Mouse (Mus musculus): ENCODE data around the gene Slc2a8. TPM values are rescaled to one million over a fixed set of nuclear protein-coding genes. Genes with fewer than 3 reads are reported as not detected.
A peak's percentile ranks its signal among the peaks of the same experiment; 100 is the strongest.

The Slc2a8 gene
- total and polyA plus RNA-seq, 2 experiments from 2014 or later, result 24.6 to 26.9 TPM

DNA sequence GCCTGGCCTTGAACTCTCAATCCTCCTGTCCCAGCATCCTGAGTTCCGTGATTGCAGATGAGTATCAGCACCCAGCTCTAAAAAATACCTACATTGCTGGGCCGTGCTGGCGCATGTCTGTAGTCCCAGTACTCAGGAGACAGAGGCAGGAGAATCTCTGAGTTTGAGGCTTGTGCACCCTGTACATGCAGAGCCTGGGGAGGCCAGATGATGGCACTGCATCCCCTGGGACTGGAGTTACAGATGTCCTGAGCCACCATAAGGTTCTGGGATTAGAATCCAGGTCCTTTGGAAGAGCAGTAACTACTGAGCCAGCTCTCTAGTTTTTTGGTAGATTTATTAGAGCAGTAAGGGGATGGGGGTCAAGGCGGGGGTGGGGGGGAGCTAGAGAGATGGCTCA lies 41.4 kb downstream of the Slc2a8 start:
- peaks cover 72% of the 10 kb centered on the region for H3K36me3 ChIP-seq (ENCODE audit: insufficient read depth)

DNA sequence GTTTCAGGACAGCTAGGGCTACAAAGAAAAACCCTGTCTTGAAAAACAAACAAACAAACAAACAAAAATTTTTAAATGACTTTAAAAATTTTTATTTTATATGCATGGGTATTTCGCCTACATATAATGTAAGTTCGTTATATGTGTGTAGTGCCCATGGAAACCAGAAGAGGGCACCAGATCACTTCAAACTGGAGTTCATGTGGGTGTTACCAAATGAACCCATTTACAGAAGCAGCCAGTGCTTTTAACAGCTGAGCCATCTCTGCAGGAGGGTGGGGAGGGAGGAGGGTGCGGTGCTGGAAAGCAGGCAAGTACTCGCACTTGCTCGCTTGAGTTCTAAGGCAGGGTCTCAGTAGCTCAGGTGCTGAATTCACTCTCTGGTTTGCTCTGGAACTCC lies 42.5 kb downstream of the Slc2a8 start:
- Histone ChIP-seq H3K9ac (no peak overlapping the region), H3K27ac (ENCODE audit: low read depth, low read length) (no peak overlapping the region), H3K9me3 (ENCODE audit: low read length) (no peaks in the 10 kb centered on the region), H3K4me1 (ENCODE audit: insufficient read depth) (no peaks in the 10 kb centered on the region), H3K27me3 (ENCODE audit: insufficient read depth, low read length) (no peaks in the 10 kb centered on the region), H3K4me2 (ENCODE audit: low read depth) (no peak overlapping the region), H3K4me3 (ENCODE audit: low read depth, low read length) (no peak overlapping the region), H3K36me3 (ENCODE audit: insufficient read depth) (peaks cover 70% of the 10 kb centered on the region)
- ATAC-seq (peak; percentile 55), DNase-seq (peak; percentile 67)
- TF ChIP-seq CTCF (IDR thresholded peaks at IDR 0.05; ENCODE audit: low read depth), result peak; percentile 71
- 71% methylated on average over 5 of the region's 5 CpGs for WGBS

More for the DNA sequence above, 41.4 kb downstream of the Slc2a8 start:
- Histone ChIP-seq H3K4me2 (ENCODE audit: low read depth) (no peak overlapping the region), H3K9me3 (ENCODE audit: low read length) (no peaks in the 10 kb centered on the region), H3K4me3 (ENCODE audit: low read depth, low read length) (no peak overlapping the region), H3K27me3 (ENCODE audit: insufficient read depth, low read length) (no peaks in the 10 kb centered on the region), H3K27ac (ENCODE audit: low read depth, low read length) (no peak overlapping the region), H3K4me1 (ENCODE audit: insufficient read depth) (no peaks in the 10 kb centered on the region), H3K9ac (no peak overlapping the region)
- TF ChIP-seq CTCF (IDR thresholded peaks at IDR 0.05; ENCODE audit: low read depth), result no peak
- DNase-seq (no peak), ATAC-seq (no peak)
- WGBS, result 94% methylated on average over 4 of the region's 4 CpGs

DNA sequence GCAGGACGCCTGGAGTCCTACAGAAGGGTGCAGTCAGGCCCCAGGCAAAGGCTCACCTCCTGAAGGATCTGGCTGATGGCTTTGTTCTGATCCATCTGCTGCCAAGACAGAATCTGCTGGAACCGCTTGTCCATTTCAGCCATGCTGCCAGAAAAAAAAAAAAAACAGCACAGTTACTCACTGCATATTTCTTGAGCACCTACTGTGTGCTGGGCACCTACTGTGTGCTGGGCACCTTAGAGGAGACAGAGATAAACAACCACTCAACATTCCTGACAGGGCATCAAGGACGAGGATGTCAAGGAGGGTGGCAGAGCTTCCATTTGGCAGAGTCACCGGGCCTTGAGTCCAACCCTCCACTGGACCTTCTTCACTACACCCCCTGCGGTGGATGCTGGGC lies 43.1 kb downstream of the Slc2a8 start:
- DNase-seq (no peak), ATAC-seq (no peak)
- Histone ChIP-seq H3K9ac (no peak overlapping the region), H3K4me1 (ENCODE audit: insufficient read depth) (no peaks in the 10 kb centered on the region), H3K27me3 (ENCODE audit: insufficient read depth, low read length) (no peaks in the 10 kb centered on the region), H3K9me3 (ENCODE audit: low read length) (no peaks in the 10 kb centered on the region), H3K27ac (ENCODE audit: low read depth, low read length) (no peak overlapping the region), H3K4me3 (ENCODE audit: low read depth, low read length) (no peak overlapping the region), H3K36me3 (ENCODE audit: insufficient read depth) (peaks cover 72% of the 10 kb centered on the region), H3K4me2 (ENCODE audit: low read depth) (no peak overlapping the region)
- no peak for TF ChIP-seq CTCF (IDR thresholded peaks at IDR 0.05; ENCODE audit: low read depth)
- WGBS, result 92% methylated on average over 5 of the region's 5 CpGs

DNA sequence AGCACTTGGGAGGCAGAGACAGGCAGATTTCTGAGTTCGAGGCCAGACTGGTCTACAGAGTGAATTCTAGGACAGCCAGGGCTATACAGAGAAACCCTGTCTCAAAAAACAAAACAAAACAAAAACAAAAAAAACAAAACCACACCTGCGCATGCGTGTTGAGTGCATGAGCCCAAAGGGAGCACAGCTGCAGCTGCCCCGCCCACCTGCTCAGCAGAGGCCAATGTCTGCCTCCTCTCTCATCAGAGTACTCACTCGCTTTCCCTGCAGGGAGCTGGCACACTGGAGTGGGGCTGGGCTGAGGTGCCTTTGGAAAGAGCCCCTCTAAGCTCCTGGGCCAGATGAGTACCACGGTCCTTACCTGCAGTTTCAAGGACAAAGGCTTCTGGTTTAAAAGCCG lies 50.2 kb downstream of the Slc2a8 start:
- ATAC-seq (no peak), DNase-seq (no peak)
- TF ChIP-seq CTCF (IDR thresholded peaks at IDR 0.05; ENCODE audit: low read depth), result no peak
- WGBS, result 69% methylated on average over 7 of the region's 7 CpGs
- H3K36me3 ChIP-seq (ENCODE audit: insufficient read depth), result peaks cover 58% of the 10 kb centered on the region
- H3K4me3 ChIP-seq (ENCODE audit: low read depth, low read length), result no peak overlapping the region
- H3K4me2 ChIP-seq (ENCODE audit: low read depth), result no peak overlapping the region
- no peaks in the 10 kb centered on the region for H3K4me1 ChIP-seq (ENCODE audit: insufficient read depth)
- H3K27ac ChIP-seq (ENCODE audit: low read depth, low read length), result no peak overlapping the region
- H3K27me3 ChIP-seq (ENCODE audit: insufficient read depth, low read length), result no peaks in the 10 kb centered on the region
- no peak overlapping the region for H3K9ac ChIP-seq
- H3K9me3 ChIP-seq (ENCODE audit: low read length), result no peaks in the 10 kb centered on the region

DNA sequence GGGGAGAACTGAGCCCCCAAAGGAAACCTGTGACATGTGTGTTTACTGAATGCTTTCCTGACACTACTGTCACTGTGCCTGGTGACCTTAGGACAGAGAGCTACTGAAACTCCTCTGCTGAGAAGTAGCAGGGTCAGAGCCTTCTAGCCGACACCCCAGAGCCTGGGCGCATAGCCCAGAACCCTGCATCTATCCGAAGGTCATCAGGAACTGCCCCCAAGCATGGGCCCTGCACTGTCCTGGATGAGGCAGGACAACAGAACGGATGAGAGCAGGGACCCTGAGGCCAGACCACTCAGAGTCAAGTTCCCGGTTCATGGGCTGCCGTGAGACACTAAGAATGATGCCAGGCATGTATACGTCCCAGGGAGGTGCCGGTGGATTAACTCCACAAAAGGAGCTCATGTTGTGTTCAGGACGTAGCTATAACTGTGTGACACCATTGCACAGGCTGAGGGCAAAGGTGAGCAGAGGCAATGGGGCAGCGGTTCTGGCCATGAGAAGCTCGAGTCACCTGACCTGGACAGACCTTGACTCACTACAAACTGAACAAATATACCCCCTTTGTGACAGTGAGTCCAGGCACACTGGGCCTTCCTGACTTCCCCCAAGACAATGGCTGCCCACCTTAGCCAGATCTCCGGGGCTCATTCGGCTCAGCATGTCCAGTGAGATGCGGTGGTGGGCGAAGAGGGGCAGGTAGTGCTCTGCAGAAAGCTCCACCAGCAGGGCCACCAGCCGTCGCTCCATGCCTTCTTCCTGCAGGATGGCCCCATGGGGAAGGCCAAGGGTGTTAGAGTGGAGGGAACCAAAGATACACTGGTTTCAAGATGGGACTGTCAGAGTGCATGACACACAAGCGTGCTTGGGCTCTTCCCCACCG lies 52.7 kb downstream of the Slc2a8 start:
- H3K27me3 ChIP-seq (ENCODE audit: insufficient read depth, low read length), result no peaks in the 10 kb centered on the region
- ATAC-seq, result no peak

DNA sequence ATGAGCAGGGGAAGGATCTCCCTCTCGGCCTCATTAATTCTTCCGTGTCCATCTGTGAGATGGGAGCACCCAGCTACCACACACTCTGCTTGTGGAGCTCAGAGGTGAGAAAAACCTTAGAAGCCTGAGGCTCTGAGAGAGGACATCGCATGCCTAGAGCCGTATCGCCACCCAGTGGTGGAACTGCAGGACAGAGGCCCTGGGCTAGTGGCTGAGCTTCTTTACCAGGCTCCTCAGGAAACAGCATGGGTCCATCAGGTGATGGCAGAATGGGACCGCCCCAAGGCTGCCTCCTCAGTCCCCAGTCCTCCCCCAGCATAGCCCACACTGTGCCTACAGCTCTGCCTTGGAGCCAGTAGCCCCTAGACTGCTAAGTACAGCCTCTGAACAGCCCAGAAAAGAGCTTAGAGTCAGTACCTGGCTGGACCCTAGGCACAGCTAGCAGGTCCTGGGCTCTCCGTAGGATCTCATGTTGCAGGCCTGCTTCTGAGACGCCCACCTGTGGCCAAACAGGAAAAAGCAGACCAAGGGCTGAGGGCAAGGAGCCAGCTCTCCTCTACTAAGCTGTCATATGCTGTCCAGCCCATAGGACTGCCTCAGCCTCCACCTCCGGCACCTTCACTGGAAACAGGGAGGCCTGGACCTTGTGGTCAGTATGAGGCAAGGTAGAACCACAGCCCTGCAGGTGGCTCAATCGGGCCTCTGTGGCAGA lies 53.5 kb downstream of the Slc2a8 start:
- Histone ChIP-seq H3K9me3 (ENCODE audit: low read length) (no peaks in the 10 kb centered on the region), H3K4me3 (ENCODE audit: low read depth, low read length) (no peak overlapping the region), H3K27ac (ENCODE audit: low read depth, low read length) (no peak overlapping the region), H3K4me1 (ENCODE audit: insufficient read depth) (no peaks in the 10 kb centered on the region), H3K36me3 (ENCODE audit: insufficient read depth) (peaks cover 59% of the 10 kb centered on the region), H3K9ac (no peak overlapping the region), H3K4me2 (ENCODE audit: low read depth) (no peak overlapping the region), H3K27me3 (ENCODE audit: insufficient read depth, low read length) (no peaks in the 10 kb centered on the region)
- DNase-seq, result peak; percentile 73
- WGBS, result 32% methylated on average over 10 of the region's 10 CpGs
- TF ChIP-seq CTCF (IDR thresholded peaks at IDR 0.05; ENCODE audit: low read depth), result peak; percentile 84
- peak; percentile 82 for ATAC-seq

More for the DNA sequence above, 52.7 kb downstream of the Slc2a8 start:
- peaks cover 59% of the 10 kb centered on the region for H3K36me3 ChIP-seq (ENCODE audit: insufficient read depth)
- WGBS, result 90% methylated on average over 19 of the region's 19 CpGs
- no peak overlapping the region for H3K9ac ChIP-seq
- no peak for TF ChIP-seq CTCF (IDR thresholded peaks at IDR 0.05; ENCODE audit: low read depth)
- H3K4me3 ChIP-seq (ENCODE audit: low read depth, low read length), result no peak overlapping the region
- no peak overlapping the region for H3K27ac ChIP-seq (ENCODE audit: low read depth, low read length)
- no peak overlapping the region for H3K4me2 ChIP-seq (ENCODE audit: low read depth)
- no peak for DNase-seq
- no peaks in the 10 kb centered on the region for H3K4me1 ChIP-seq (ENCODE audit: insufficient read depth)
- no peaks in the 10 kb centered on the region for H3K9me3 ChIP-seq (ENCODE audit: low read length)
